Mouse (Mus musculus) limb, embryonic 14.5 days (tissue): ENCODE measurements around the gene Gm21972. TPM values are rescaled to one million over a fixed set of nuclear protein-coding genes. Genes with fewer than 3 reads are reported as not detected.

Source experiments
- ATAC-seq: fragments of 200-750 bp; cut with Nextera tagmentation; 2 replicates; pipeline ENCODE4 v1.8.0; 2017; ENCODE audit warnings: low read depth, moderate number of reproducible peaks, moderate TSS enrichment; ENCODE audit not compliant: low FRiP score
- DNase-seq: peaks from one replicate; pipeline ENCODE4 v3.0.0-alpha.2; 2015; ENCODE audit warnings: low spot score
- H3K27ac ChIP-seq: fragments of 300-500 bp; sonication (generic); replicated peaks from 2 replicates; pipeline ENCODE4 v1.5.1; 2014; ENCODE audit warnings: low read depth, mild to moderate bottlenecking, low read length, moderate library complexity, mixed read lengths
- H3K27me3 ChIP-seq: fragments of 300-500 bp; sonication (generic); 2 replicates; pipeline ENCODE4 v1.6.1; 2014; ENCODE audit warnings: low read length, mixed read lengths; ENCODE audit not compliant: control insufficient read depth, insufficient read depth
- H3K36me3 ChIP-seq: fragments of 300-500 bp; sonication (generic); 2 replicates; pipeline ENCODE4 v1.6.1; 2014; ENCODE audit warnings: mild to moderate bottlenecking, low read length, moderate library complexity, mixed read lengths; ENCODE audit not compliant: control insufficient read depth, insufficient read depth
- H3K4me1 ChIP-seq: fragments of 300-500 bp; sonication (generic); 2 replicates; pipeline ENCODE4 v1.6.1; 2014; ENCODE audit warnings: antibody characterized with exemption, low read length, mixed read lengths; ENCODE audit not compliant: control insufficient read depth, insufficient read depth
- H3K4me2 ChIP-seq: fragments of 300-500 bp; sonication (generic); replicated peaks from 2 replicates; pipeline ENCODE4 v1.6.1; 2014; ENCODE audit warnings: low read depth, mild to moderate bottlenecking, low read length, moderate library complexity; ENCODE audit not compliant: severe bottlenecking
- H3K4me3 ChIP-seq: fragments of 300-500 bp; sonication (generic); replicated peaks from 2 replicates; pipeline ENCODE4 v1.5.1; 2014; ENCODE audit warnings: low read length
- H3K9ac ChIP-seq: fragments of 300-500 bp; sonication (generic); 2 replicates; pipeline ENCODE4 v1.6.1; 2014; ENCODE audit warnings: mild to moderate bottlenecking, low read depth, low read length, moderate library complexity; ENCODE audit not compliant: severe bottlenecking
- H3K9me3 ChIP-seq: fragments of 300-500 bp; sonication (generic); 2 replicates; pipeline ENCODE4 v1.6.1; 2016; ENCODE audit warnings: low read length; ENCODE audit not compliant: control insufficient read depth
- POLR2A ChIP-seq: fragments of 200-500 bp; IDR thresholded peaks from 2 replicates; pipeline ENCODE4 v1.8.0; 2012; ENCODE audit warnings: inconsistent platforms, mild to moderate bottlenecking, moderate library complexity, borderline replicate concordance; ENCODE audit not compliant: insufficient read depth, insufficient read length; ENCODE audit errors: extremely low read depth
- WGBS: fragments of 180-500 bp; shearing (Covaris S2); extraction: QIAGEN DNeasy Blood & Tissue Kit; methylation state at CpG from one replicate; pipeline ENCODE4 v1.1.7; 2014; 5-methylcytosine and 5-hydroxymethylcytosine counted together
- polyA plus RNA-seq, 2 experiments: library from polyadenylated mRNA; depleted of rRNA in 1 of 2; stranded (reverse) in 1 of 2; unstranded in 1 of 2; fragments of >200 nt; fragmentation: Nextera tagmentation in 1 of 2; extraction: Ambion mirVana in 1 of 2; gene quantifications; 2 replicates each; pipeline versions ENCODE4 v1.2.1 to v1.2.3; 2012 to 2014

The Gm21972 gene
- polyA plus RNA-seq, 2 experiments = 0.47 to 0.89 TPM

GRCm38 (mm10) chr1:86190843-86191242 is 57.4 kb downstream of the Gm21972 start:
- no peak for TF ChIP-seq POLR2A
- DNase-seq (no peak), ATAC-seq (no peak)
- Histone ChIP-seq H3K36me3 (peaks cover 33% of the 10 kb centered on the region), H3K9ac (no peak overlapping the region), H3K4me2 (no peak overlapping the region), H3K4me1 (no peaks in the 10 kb centered on the region), H3K27me3 (no peaks in the 10 kb centered on the region), H3K27ac (no peak overlapping the region), H3K4me3 (no peak overlapping the region), H3K9me3 (no peaks in the 10 kb centered on the region)
- 92% methylated on average over 6 of the region's 6 CpGs for WGBS

- DNase-seq (no peak), ATAC-seq (no peak)
- WGBS = 73% methylated on average over 7 of the region's 7 CpGs
- Histone ChIP-seq H3K4me1 (no peaks in the 10 kb centered on the region), H3K36me3 (peaks cover 41% of the 10 kb centered on the region), H3K9ac (no peak overlapping the region), H3K27me3 (no peaks in the 10 kb centered on the region), H3K4me2 (no peak overlapping the region), H3K9me3 (no peaks in the 10 kb centered on the region), H3K27ac (no peak overlapping the region), H3K4me3 (no peak overlapping the region)
- TF ChIP-seq POLR2A = no peak
These were observed 60.6 kb downstream of the Gm21972 start for GRCm38 (mm10) chr1:86194044-86194443.

GRCm38 (mm10) chr1:86198276-86198675 is 64.8 kb downstream of the Gm21972 start:
- WGBS = 93% methylated on average over 6 of the region's 6 CpGs
- H3K4me1 ChIP-seq = no peaks in the 10 kb centered on the region
- H3K4me3 ChIP-seq = no peak overlapping the region
- H3K9me3 ChIP-seq = no peaks in the 10 kb centered on the region
- ATAC-seq (no peak), DNase-seq (no peak)
- no peak overlapping the region for H3K9ac ChIP-seq
- no peak for TF ChIP-seq POLR2A
- peaks cover 61% of the 10 kb centered on the region for H3K36me3 ChIP-seq
- H3K4me2 ChIP-seq = no peak overlapping the region
- H3K27me3 ChIP-seq = no peaks in the 10 kb centered on the region
- no peak overlapping the region for H3K27ac ChIP-seq

GRCm38 (mm10) chr1:86199026-86199425 is 65.6 kb downstream of the Gm21972 start:
- H3K4me3 ChIP-seq = no peak overlapping the region
- peaks cover 58% of the 10 kb centered on the region for H3K36me3 ChIP-seq
- H3K4me2 ChIP-seq = no peak overlapping the region
- ATAC-seq = no peak; the same call in 1 of the 2 replicates
- H3K9ac ChIP-seq = no peak overlapping the region
- H3K27ac ChIP-seq = no peak overlapping the region
- no peak for TF ChIP-seq POLR2A
- no peaks in the 10 kb centered on the region for H3K9me3 ChIP-seq
- no peak for DNase-seq
- H3K4me1 ChIP-seq = no peaks in the 10 kb centered on the region
- WGBS = 57% methylated on average over 5 of the region's 5 CpGs
- H3K27me3 ChIP-seq = no peaks in the 10 kb centered on the region

- DNase-seq = no peak
- no peak for ATAC-seq
- H3K27ac ChIP-seq = no peak overlapping the region
These were observed 67.9 kb downstream of the Gm21972 start for GRCm38 (mm10) chr1:86201312-86201711.

GRCm38 (mm10) chr1:86202617-86203219 is 69.3 kb downstream of the Gm21972 start:
- TF ChIP-seq POLR2A = no peak
- 88% methylated on average over 9 of the region's 9 CpGs for WGBS
- H3K27ac ChIP-seq = no peak overlapping the region
- H3K9me3 ChIP-seq = no peaks in the 10 kb centered on the region
- H3K4me2 ChIP-seq = no peak overlapping the region
- no peaks in the 10 kb centered on the region for H3K4me1 ChIP-seq
- H3K4me3 ChIP-seq = no peak overlapping the region
- ATAC-seq (no peak), DNase-seq (no peak)
- no peaks in the 10 kb centered on the region for H3K27me3 ChIP-seq
- H3K9ac ChIP-seq = no peak overlapping the region
- peaks cover 60% of the 10 kb centered on the region for H3K36me3 ChIP-seq

More at GRCm38 (mm10) chr1:86201312-86201711, 67.9 kb downstream of the Gm21972 start:
- Histone ChIP-seq H3K4me1 (no peaks in the 10 kb centered on the region), H3K27me3 (no peaks in the 10 kb centered on the region), H3K4me3 (no peak overlapping the region), H3K36me3 (peaks cover 56% of the 10 kb centered on the region), H3K9me3 (no peaks in the 10 kb centered on the region), H3K9ac (no peak overlapping the region), H3K4me2 (no peak overlapping the region)
- no peak for TF ChIP-seq POLR2A
